Mouse (Mus musculus): ENCODE results near the gene Plac8.

DNA sequence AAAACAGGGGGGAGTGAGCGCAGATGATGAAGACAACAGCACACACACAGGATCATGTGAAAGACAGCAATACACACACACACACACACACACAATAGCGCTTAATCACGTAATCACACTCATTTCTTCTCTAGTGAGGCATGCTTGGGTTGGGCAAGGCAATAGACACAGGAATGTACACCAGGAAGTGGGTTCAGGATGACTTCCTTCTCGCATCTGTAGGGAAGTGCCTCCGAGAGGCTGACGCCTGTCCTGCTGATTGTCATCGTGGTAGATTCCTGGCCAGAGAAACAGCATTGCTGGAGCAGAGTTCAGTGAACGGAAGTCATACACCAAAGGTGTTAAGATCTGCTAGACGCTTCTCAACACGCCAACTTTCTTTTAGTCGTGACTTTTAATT is 62.8 kb downstream of the Plac8 start:
- no peak for TF ChIP-seq CTCF (IDR thresholded peaks at IDR 0.05; ENCODE audit: low read depth)
- no peak for TF ChIP-seq EP300 (IDR thresholded peaks at IDR 0.05; ENCODE audit: low read depth)

Measured in liver, postnatal 0 days (tissue).